Mouse (Mus musculus) liver, embryonic 14.5 days (tissue): ENCODE measurements around the gene Mgat1.

ENCODE experiments used
- CTCF ChIP-seq: IDR thresholded peaks from 2 replicates; pipeline ENCODE4 v1.5.1; 2016; ENCODE audit warnings: antibody characterized with exemption, low read depth, control low read depth
- EP300 ChIP-seq: IDR thresholded peaks from 2 replicates; pipeline ENCODE4 v1.6.1; 2016; ENCODE audit warnings: antibody characterized with exemption, low read depth

DNA sequence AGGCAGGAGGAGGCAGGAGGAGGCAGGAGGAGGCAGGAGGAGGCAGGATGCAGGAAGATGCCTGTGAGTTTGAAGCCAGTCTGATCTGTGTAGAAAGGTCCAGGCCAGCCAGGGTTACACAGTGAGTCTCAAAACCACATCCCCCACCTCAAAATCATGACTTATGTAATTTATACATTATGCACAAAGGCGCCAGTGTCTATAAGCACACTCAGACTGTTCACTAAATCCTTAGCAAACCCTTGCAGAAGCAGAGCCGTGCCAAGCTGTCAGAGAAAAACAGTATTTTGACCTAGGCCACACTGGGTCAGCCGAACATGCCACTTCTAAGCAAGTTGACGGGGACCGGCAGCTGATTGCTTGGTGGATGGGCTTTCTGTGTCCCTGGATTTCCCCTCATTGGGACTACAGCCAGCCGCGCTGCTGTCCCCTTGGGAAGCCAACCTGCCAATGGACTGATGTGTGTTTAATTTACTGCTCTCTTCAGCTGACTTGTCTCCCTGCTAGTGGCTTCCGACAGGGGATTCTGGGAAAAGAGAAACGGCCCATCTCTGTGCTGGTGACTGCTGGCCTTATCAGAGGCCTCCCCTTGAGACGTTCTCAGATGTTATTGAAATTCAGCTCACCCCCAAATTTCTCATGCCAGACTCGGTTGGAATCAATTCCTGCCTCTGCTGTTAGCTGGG is 30.0 kb downstream of the Mgat1 start:
- TF ChIP-seq CTCF: no peak
- TF ChIP-seq EP300: no peak
